Mouse (Mus musculus) small intestine, adult 2 months (tissue): Measurements from ENCODE around the gene Plrg1.

ENCODE experiments used
- CTCF ChIP-seq: fragments of 200-500 bp; IDR thresholded peaks from 2 replicates; pipeline ENCODE4 v1.5.1; 2012; ENCODE audit warnings: low read depth, mild to moderate bottlenecking, control low read depth, inconsistent platforms, low read length, moderate library complexity, mixed read lengths; ENCODE audit not compliant: insufficient replicate concordance, insufficient read length; ENCODE audit errors: extremely low read depth
- POLR2A ChIP-seq: fragments of 200-500 bp; IDR thresholded peaks from 2 replicates; pipeline ENCODE4 v1.6.1; 2012; ENCODE audit warnings: low read depth, mild to moderate bottlenecking, control low read depth, inconsistent platforms, low read length, moderate library complexity

GRCm38 (mm10) chr3:83117592-83117991 lies 62.3 kb downstream of the Plrg1 start:
- TF ChIP-seq CTCF = no peak
- no peak for TF ChIP-seq POLR2A
